Mouse (Mus musculus) cerebellum, postnatal 10 days (tissue): ENCODE data around the gene Slc25a19.

ENCODE experiments used
- DNase-seq, 2 experiments: peaks; one replicate each; pipeline ENCODE4 v3.0.0; 2021; ENCODE audit warnings: mixed read lengths in 2 of 2

Slc25a19 gene

DNA sequence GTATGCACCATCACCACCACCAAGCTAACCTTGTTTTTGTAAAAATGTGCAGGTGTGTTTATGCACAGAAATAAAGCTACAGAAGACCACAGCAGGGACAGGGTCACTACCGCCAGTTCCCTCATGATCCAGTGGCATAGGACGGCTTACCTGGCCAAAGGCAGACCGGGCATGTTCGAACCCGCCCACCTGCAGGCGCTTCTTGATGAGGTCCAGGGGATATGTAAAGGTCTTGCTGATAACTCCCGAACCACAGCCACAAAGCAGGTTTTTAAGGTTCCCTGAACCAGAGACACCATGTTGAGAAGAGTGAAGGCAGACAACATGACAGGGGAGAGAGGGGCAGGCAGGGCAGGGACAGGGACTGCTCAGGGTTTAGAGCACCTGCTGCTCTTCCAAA lies 11.7 kb downstream of the Slc25a19 start:
- no peak for DNase-seq

DNA sequence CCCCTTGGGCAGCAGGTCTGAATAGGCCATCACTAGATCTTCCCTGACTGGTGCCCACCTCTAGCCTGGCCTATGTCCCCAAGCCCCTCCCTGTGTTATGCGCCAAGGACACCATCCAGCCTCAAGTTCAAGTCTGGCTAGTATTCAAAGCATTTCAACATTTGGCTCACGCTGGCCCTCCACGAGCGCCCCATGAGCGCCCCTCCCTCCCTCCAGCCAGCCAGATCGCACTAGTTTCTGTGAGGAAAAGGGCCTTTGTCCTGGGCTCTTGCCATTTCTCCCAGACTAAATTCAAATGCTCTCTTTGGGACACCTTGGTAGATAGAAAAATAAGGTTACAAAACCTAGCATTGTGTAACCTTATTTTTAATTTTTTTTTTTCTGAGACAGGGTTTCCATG lies 12.2 kb downstream of the Slc25a19 start:
- DNase-seq: peak; percentile 40 to 44

- DNase-seq: peak; percentile 26 to 37
These were observed 12.8 kb downstream of the Slc25a19 start for GRCm38 (mm10) chr11:115615108-115615825.

- peak; percentile 51 to 56 for DNase-seq
These were observed 13.6 kb downstream of the Slc25a19 start for GRCm38 (mm10) chr11:115614346-115615107.

DNA sequence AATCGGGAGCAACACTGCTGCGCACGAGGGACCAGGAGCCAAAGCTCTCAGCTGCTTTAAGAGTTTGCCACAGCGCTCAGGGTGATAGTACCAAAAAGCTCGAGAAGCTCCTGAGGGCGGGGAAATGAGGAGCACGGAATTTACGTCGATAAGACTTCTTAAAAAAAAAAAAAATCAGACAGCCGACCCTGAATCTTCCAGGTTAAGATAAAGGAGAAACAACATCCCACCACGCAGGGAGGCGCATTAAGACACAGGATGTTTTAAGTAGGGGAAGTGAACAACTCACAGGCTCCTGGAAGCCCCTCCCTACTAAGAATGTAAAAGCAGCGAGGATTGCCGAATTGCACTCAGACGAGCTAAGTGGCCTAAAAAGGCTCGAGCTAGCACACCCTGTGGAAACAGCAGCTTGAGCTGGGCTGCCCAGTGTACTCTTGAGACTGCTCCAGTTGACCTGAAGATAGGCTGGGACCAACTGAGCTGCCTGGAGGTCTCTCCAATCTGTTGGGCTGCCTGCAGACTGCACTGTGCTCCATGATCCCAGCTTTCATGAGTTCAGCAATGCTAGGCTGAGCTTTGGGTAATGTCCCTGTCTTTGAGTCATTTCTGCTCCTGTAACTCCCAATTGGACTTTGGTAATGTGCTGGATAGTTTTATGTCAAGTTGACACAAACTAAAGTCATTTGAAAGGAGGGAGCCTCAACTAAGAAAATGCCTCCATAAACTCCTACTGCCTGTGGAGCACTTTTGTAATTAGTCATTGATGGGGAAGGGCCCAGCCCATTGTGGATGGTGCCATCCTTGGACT lies 14.8 kb downstream of the Slc25a19 start:
- no peak for DNase-seq

- peak; percentile 91 for DNase-seq
These were observed 15.5 kb downstream of the Slc25a19 start, which contains the start of gene Mif4gd for GRCm38 (mm10) chr11:115612410-115613137. Mif4gd (minus strand) TSS chr11:115612969.

GRCm38 (mm10) chr11:115612059-115612409 lies 16.1 kb downstream of the Slc25a19 start:
- DNase-seq: peak; percentile 86 to 88

- DNase-seq: no peak
These were observed 16.9 kb downstream of the Slc25a19 start for GRCm38 (mm10) chr11:115611173-115611572.

DNA sequence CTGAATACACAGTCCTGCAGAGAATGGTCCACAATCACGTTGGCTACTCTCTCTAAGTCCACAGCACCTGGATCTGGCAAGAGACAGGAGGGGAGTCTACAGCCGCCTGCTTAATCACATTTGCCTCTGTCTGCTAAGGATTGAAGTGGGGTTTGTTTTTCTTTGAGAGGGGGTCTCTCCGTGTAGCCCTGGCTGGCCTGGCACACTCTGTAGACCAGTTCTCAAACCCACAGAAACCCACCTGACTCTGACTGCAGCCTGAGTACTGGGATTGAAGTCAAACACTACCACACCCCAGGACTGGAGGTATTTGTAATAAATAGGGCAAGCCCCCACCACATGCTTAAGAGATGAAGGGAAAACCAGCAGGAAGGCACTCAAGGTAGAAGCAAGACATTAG lies 18.5 kb downstream of the Slc25a19 start:
- DNase-seq: no peak

GRCm38 (mm10) chr11:115608421-115609399 lies 19.4 kb downstream of the Slc25a19 start:
- peak; percentile 79 to 80 for DNase-seq

- no peak for DNase-seq
These were observed 21.4 kb downstream of the Slc25a19 start for GRCm38 (mm10) chr11:115606733-115607132.

GRCm38 (mm10) chr11:115604304-115604696 lies 23.8 kb downstream of the Slc25a19 start:
- DNase-seq: no peak

DNA sequence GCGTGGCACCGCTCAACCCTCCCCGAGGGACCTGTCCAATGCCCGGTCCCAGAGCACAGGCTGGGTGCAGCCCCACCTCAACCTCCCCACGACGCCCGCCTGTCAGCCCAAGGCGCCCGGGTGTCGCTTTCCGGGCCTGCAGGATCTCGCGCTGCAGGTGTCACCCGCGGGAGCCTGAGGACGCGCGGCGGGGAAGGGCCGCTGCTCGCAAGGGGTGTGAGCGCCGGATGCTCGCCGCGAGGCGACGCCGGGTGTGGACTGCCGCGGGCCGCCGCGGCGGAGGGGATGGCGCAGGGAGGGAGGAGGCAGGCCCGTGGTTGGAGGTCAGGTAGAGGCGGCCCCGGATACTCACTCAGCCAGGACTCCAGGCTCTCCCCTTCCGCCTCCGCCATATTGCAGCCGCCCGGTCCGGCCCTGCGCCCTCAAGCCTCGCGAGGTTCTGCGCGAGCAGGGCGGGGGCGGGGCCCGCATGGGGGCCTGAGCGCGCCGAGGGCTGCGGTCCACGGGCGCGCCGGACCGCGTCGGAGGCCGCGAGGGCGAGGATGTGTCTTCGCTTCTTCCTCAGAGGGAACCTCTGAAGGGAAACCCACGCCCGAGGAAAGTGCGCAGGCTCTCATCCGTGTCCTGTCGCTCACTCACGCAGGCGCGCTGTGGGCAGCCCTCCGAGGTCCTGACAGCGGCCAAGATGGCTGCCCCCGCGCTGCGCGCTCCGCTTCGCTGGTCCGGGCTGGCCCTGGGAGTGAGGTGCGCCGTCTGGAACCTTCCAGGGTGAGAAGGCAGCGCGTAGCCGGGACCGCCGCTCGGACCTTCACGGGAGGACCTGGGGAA lies 24.4 kb downstream of the Slc25a19 start, which contains the start of the genes Mrps7 and Gga3:
TSS of gene Mrps7 (plus strand) at position 450 of the 828 bp plus-strand sequence.
TSS of gene Gga3 (minus strand) at position 576 of the 828 bp plus-strand sequence.
- peak; percentile 95 to 96 for DNase-seq

GRCm38 (mm10) chr11:115603128-115603475 lies 25.0 kb downstream of the Slc25a19 start:
- no peak for DNase-seq

DNA sequence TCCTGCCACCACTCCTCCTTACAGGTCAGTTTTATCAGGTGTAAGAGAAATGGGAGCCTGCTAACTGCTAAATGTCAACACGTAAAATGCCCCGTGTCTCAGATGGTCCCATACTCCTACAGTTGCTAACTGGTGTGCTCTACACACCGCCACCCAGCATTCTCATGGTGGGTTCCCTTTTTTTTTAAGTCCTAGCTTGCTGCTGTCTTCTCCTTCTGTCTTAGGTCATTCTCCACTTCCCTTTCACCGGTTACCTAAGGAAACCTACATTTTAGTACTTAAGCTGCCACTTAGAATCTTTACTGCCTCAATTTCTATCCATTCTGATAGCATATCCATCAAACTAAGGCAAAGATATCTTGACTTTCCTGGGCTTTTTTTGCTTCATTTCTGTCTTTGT lies 26.9 kb downstream of the Slc25a19 start:
- DNase-seq: no peak

DNA sequence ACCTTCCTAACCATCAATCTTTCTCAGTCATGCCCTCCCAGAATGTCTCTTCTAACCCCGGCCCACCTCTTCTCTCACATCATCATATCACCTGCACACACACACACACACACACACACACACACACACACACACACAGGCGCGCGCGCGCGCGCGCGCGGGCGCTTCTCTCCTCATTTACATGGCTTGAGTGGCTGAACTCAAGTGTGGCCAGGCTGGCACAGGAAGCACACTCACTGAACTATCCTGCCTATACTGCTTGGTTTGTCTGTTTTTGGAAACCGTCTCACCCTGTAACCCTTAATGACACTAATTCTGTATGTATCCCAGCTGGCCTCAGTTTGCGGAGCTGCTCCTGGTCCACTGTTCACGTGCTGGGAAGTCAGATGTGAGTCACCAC lies 27.4 kb downstream of the Slc25a19 start:
- no peak for DNase-seq

DNA sequence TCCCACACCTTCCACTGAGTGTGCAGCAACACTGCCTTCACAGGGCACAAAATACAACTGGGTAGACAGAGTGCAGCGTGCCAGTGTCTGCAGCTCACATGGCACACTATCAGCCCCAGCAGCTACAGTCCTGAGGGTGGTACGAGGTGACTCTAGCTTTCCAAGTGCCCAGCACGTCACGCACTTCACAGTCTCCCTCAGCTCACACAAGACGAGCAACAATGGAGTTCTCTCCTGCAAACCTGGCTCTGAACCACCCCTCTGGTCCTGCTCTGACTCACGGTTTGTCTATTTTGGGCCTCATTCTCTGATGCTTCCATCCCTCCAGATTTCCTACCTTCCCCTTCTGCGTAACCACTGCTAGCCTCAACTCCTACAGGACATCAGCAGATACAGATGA lies 28.4 kb downstream of the Slc25a19 start:
- no peak for DNase-seq

GRCm38 (mm10) chr11:115598309-115598708 lies 29.8 kb downstream of the Slc25a19 start:
- no peak for DNase-seq

- DNase-seq: no peak
These were observed 32.9 kb downstream of the Slc25a19 start for GRCm38 (mm10) chr11:115595209-115595608.

- DNase-seq: no peak
These were observed 37.5 kb downstream of the Slc25a19 start for GRCm38 (mm10) chr11:115590526-115591075.
